Mouse (Mus musculus) heart, adult 2 months (tissue): Measurements from ENCODE around the gene Pax6.

Source experiments
- CTCF ChIP-seq: fragments of 200-600 bp; IDR thresholded peaks from 2 replicates; pipeline ENCODE4 v1.8.1; 2022; ENCODE audit warnings: antibody characterized with exemption, mild to moderate bottlenecking, moderate library complexity
- EP300 ChIP-seq: fragments of 200-500 bp; IDR thresholded peaks from 2 replicates; pipeline ENCODE4 v1.6.1; 2011; ENCODE audit warnings: low read depth, low read length, control low read depth; ENCODE audit not compliant: insufficient read depth
- POLR2A ChIP-seq: fragments of 200-500 bp; IDR thresholded peaks from 2 replicates; pipeline ENCODE4 v1.6.1; 2011; ENCODE audit warnings: mild to moderate bottlenecking, low read depth, low read length, control low read depth; ENCODE audit not compliant: insufficient read depth

DNA sequence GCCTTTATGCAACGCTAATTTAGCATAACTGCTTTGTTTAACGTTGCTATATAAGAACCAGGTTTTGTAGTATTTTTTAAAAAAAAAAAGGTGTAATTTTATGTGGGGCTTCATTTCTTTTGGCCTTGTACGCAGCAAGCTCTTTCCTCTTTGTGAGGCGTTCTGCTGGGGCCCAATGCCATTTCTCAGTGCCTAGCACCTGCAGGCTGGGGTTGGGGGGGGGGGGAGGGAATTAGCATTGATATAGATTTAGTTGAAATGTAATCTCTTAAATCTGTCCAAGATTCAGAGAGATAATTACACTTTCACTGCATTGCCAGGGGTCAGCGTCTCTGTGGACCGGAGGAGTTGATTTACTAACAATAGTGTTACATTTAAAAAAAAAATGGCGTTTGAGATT lies 6.1 kb upstream of the Pax6 start:
- TF ChIP-seq CTCF = no peak
- no peak for TF ChIP-seq POLR2A
- no peak for TF ChIP-seq EP300
